Mouse (Mus musculus) gastrocnemius, adult 2 months (tissue): ENCODE measurements around the gene Abhd2. TPM values are rescaled to one million over a fixed set of nuclear protein-coding genes. Genes with fewer than 3 reads are reported as not detected.

Experiments used
- DNase-seq: peaks from one replicate; pipeline ENCODE4 v3.0.0; 2022
- H3K27ac ChIP-seq: fragments of 200-600 bp; 2 replicates; pipeline ENCODE4 v1.8.1; 2022; ENCODE audit warnings: mild to moderate bottlenecking
- H3K4me3 ChIP-seq: fragments of 200-600 bp; 2 replicates; pipeline ENCODE4 v1.8.1; 2022; ENCODE audit warnings: mild to moderate bottlenecking, moderate library complexity
- CTCF ChIP-seq: fragments of 200-600 bp; IDR thresholded peaks from 2 replicates; pipeline ENCODE4 v1.8.1; 2022; ENCODE audit warnings: antibody characterized with exemption, mild to moderate bottlenecking, moderate library complexity
- intact Hi-C: fragments of 180-260 bp; cut with DNase I; formaldehyde crosslinking; loops from one replicate; pipeline ENCODE4 v1.15.1; 2025
- total RNA-seq, 2 experiments: library from RNA; stranded (reverse); gene quantifications; 2 replicates each; pipeline ENCODE4 v1.2.3; 2021

The Abhd2 gene
- total RNA-seq, 2 experiments from 2014 or later, result 4.3 to 6.4 TPM

DNA sequence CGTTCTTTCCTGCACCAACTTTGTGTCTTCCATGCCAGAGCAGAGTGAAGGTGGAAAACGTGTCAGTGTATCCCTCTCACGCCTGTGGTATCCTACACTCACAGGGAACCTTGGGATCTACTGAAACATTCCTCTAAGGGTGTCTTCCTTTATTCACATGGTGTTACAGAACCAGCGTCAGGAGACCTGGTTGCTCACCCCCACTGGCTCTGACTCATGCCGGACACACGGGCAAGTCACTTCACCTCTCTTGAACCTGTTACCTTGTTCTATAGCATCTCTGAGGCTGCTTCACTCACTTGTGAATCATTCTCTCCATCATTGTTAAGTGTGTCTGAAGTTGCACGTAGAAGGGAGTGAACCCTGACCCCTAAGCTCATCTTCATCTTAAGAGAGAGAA, 89.8 kb downstream of the Abhd2 start:
- TF ChIP-seq CTCF, result no peak
- Histone ChIP-seq H3K4me3 (no peak overlapping the region), H3K27ac (0 out of 2 replicates have a peak overlapping the region, but pooled peaks have one; percentile 5)
- DNase-seq, result no peak
- intact Hi-C loops, result no loop called here

- Histone ChIP-seq H3K27ac (no peak overlapping the region), H3K4me3 (no peak overlapping the region)
- DNase-seq, result peak; percentile 27
- no peak for TF ChIP-seq CTCF
- intact Hi-C loops, result no loop called here
These were observed 90.5 kb downstream of the Abhd2 start for GRCm38 (mm10) chr7:79363370-79364043.

DNA sequence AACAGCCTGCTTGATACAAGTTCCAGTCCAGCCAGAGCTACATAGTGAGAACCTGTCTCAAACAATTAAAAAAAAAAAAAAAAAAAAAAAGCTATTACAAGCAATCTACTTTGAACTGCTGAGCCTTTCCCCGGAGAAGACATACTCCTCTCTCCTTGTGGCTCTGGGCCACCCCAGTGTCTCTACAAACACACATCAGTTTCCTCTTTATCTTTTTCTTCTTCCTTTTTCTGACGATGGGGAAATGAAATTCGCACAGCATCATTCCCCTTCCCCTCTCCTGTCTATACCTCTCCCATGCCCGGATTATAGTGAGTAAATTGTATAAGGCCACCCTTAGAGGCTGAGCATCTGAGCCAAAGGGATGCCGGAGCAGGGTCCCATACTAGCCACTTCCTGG, 95.7 kb downstream of the Abhd2 start:
- Histone ChIP-seq H3K4me3 (no peak overlapping the region), H3K27ac (no peak overlapping the region)
- no peak for DNase-seq
- intact Hi-C loops, result no loop called here
- no peak for TF ChIP-seq CTCF

DNA sequence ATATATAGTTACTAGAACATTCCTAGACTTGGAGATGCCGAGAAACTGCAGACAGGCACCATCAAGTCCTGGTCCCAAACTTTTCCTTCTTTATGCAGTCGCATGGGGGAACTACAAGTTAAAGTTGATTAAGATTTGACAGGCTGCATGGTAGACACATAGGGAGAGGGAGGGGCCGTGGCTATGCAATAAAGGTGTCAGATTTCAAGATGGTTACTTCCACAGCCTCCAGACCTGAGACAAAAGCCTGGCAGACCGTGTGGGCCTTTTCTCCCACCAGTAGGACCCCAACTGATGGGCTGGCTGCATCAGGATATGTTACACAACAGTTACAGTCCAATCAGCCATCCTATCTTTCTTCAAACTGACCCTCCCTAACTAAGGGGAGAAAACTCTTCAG, 96.4 kb downstream of the Abhd2 start:
- TF ChIP-seq CTCF, result no peak
- DNase-seq, result no peak
- Histone ChIP-seq H3K4me3 (no peak overlapping the region), H3K27ac (no peak overlapping the region)
- intact Hi-C loops, result no loop called here

- DNase-seq, result peak; percentile 66
- peak; percentile 78 for TF ChIP-seq CTCF
These were observed 98.4 kb downstream of the Abhd2 start for GRCm38 (mm10) chr7:79371321-79371879.

GRCm38 (mm10) chr7:79374017-79374416, 101.0 kb downstream of the Abhd2 start:
- no peak for TF ChIP-seq CTCF
- DNase-seq, result no peak
- intact Hi-C loops, result loop anchor here (10.0 kb wide), 1 partner anchor 221 kb away; no protein-coding TSS in a partner anchor
- H3K4me3 ChIP-seq, result no peak overlapping the region
- H3K27ac ChIP-seq, result no peak overlapping the region

More at GRCm38 (mm10) chr7:79371321-79371879, 98.4 kb downstream of the Abhd2 start:
- Histone ChIP-seq H3K27ac (no peak overlapping the region), H3K4me3 (no peak overlapping the region)
- intact Hi-C loops, result loop anchor here (10.0 kb wide), 1 partner anchor 223 kb away; no protein-coding TSS in a partner anchor

DNA sequence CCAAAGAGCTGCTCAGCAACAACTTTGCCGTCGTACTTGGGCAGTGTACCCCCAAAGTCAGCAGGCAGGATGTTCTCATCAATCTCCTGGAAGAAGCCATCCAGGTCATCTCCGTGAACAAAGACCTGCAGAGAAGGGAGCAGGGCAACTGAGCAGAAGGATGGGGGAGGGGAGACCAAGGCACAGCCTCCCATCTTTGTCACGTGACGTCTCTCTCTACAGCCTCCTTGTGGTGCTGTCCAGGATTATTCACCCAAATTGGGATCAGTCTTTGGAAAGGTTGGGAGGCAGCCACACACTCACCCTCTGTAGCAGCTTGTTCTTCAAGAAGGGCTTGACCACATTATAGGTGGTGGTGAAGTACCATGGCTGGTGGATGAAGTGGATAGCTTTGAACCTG, 102.6 kb downstream of the Abhd2 start:
- intact Hi-C loops, result loop anchor here (10.0 kb wide), 1 partner anchor 219 kb away; no protein-coding TSS in a partner anchor
- Histone ChIP-seq H3K4me3 (no peak overlapping the region), H3K27ac (no peak overlapping the region)
- TF ChIP-seq CTCF, result no peak
- no peak for DNase-seq

DNA sequence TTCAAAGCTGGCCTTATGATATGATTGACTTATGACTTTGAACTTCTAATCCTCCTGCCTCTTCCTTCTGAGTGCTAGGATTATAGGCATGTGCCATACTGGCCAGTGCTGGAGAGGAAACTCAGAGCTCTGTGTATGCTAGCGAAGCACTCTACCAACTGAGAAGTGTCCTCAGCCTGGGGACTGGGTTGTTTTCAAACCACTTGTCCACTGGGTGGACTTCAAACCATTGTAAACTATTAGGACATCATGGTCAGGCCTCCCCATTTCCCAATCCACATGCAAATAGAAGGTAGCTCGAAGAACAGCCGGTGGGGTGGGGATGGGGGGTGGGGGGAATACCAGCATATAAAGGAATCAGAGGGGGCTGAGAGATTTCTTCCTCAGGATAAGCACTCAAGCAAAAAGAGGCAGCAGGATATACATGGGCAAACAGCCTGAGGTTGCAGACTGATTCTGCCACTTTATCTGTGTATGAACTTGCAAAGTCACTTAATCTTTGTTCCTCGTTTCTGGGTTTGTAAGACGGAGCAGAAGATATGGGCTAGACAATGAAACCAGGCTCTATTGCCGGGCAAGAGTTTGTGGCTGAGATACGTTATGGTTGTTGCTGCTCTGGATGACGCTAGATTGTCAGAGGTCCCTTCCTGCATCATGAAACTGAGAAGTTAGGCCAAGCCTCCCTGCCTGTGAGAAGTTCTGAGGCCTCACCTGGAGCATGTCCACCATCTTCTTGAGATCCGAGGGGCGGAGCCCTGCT, 103.7 kb downstream of the Abhd2 start:
- intact Hi-C loops, result loop anchor here (10.0 kb wide), 1 partner anchor 218 kb away; no protein-coding TSS in a partner anchor
- no peak overlapping the region for H3K4me3 ChIP-seq
- DNase-seq, result no peak
- no peak overlapping the region for H3K27ac ChIP-seq
- TF ChIP-seq CTCF, result no peak

DNA sequence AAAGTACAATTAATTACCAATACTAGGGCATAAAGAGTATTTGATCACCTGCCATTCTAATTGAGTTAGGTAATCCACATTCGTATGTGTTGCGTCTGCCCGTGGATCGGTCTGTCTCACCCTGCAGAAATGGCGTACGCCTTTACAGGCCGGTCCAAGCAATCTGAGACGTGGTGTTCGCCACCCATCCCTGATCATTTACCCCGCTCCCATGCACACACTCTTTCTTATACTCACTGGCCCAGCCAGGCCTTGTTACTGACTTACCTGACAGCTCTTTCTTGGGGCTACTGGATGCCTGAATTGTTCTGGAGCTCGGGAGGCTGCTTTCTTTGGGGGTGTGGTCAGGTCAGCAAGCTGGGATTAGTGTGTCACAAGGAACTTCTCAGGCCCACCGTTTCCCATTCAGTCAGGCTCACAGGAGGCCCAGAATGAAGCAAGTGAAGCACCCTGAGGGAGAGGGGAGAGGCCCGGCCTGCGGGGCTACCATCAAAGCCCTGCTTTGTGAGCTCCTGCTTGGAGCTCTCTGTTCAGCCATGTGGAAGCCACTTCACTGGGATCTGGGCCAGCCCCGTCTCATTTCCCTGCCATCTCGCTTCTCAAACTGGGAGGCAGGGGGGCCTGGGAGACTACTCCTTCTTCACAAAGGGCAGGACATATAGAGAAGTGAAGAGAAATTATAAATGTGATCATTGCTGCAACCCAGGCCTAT, 113.6 kb downstream of the Abhd2 start, which contains the start of gene Rlbp1:
Gene Rlbp1, minus strand, starts transcription at position 627 of the 712 bp plus-strand sequence.
- no peak within 1 kb of the TSS for H3K27ac ChIP-seq

GRCm38 (mm10) chr7:79387140-79387539, 114.1 kb downstream of the Abhd2 start:
- DNase-seq, result no peak
- no peak overlapping the region for H3K27ac ChIP-seq
- no peak overlapping the region for H3K4me3 ChIP-seq
- no peak for TF ChIP-seq CTCF
- intact Hi-C loops, result no loop called here

More for the DNA sequence above, 113.6 kb downstream of the Abhd2 start, which contains the start of gene Rlbp1:
- intact Hi-C loops, result no loop called here
- no peak for TF ChIP-seq CTCF
- DNase-seq, result no peak
- H3K4me3 ChIP-seq, result no peak within 1 kb of the TSS

DNA sequence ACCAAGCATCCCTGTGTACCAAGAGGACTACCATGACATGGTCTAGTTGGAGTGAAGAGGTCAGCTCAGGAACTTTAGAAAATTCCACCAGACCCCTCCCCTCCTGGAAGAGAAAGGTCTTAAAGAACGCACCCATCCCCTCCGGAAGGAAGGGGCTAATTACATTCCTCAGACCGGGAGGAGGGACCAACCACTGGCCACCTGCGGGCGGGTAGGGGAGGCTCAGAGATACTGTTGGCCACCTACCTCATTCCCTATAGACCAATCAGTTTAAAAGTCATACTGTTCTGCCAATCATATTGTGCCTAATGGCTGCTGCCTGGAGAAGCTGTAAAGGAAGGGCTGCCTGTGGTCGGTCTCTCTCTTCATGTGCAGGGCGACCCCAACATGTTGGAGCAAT, 115.0 kb downstream of the Abhd2 start:
- intact Hi-C loops, result no loop called here
- no peak for DNase-seq
- TF ChIP-seq CTCF, result no peak
- Histone ChIP-seq H3K4me3 (no peak overlapping the region), H3K27ac (no peak overlapping the region)

GRCm38 (mm10) chr7:79388671-79389206, 115.7 kb downstream of the Abhd2 start:
- H3K4me3 ChIP-seq, result no peak overlapping the region
- TF ChIP-seq CTCF, result no peak
- intact Hi-C loops, result no loop called here
- no peak for DNase-seq
- H3K27ac ChIP-seq, result no peak overlapping the region
